Mouse (Mus musculus) C2C12 (cell line): ENCODE results near the gene Shoc2.

ENCODE experiments used
- CEBPB ChIP-seq: IDR thresholded peaks from one replicate; pipeline ENCODE4 v1.6.1; 2011; ENCODE audit warnings: low read depth, mild to moderate bottlenecking, control low read depth, moderate library complexity
- CTCF ChIP-seq: IDR thresholded peaks from one replicate; pipeline ENCODE4 v1.5.1; 2011; ENCODE audit not compliant: control insufficient read depth, insufficient read depth, insufficient read length
- FOSL1 ChIP-seq: IDR thresholded peaks from one replicate; pipeline ENCODE4 v1.8.0; 2011; ENCODE audit warnings: mild to moderate bottlenecking, low read length; ENCODE audit not compliant: poor library complexity, insufficient read depth, severe bottlenecking
- MAX ChIP-seq: IDR thresholded peaks from one replicate; pipeline ENCODE4 v1.6.1; 2011; ENCODE audit warnings: mild to moderate bottlenecking, control low read depth
- MYOD1 ChIP-seq: IDR thresholded peaks from one replicate; pipeline ENCODE4 v1.6.1; 2011; ENCODE audit warnings: low read depth; ENCODE audit not compliant: control insufficient read depth, insufficient read length
- MYOG ChIP-seq: IDR thresholded peaks from one replicate; pipeline ENCODE4 v1.6.1; 2011; ENCODE audit not compliant: control insufficient read depth, insufficient read length; ENCODE audit errors: extremely low read depth
- USF1 ChIP-seq: IDR thresholded peaks from one replicate; pipeline ENCODE4 v1.6.1; 2011; ENCODE audit warnings: low read depth, mild to moderate bottlenecking, control low read depth, moderate library complexity

DNA sequence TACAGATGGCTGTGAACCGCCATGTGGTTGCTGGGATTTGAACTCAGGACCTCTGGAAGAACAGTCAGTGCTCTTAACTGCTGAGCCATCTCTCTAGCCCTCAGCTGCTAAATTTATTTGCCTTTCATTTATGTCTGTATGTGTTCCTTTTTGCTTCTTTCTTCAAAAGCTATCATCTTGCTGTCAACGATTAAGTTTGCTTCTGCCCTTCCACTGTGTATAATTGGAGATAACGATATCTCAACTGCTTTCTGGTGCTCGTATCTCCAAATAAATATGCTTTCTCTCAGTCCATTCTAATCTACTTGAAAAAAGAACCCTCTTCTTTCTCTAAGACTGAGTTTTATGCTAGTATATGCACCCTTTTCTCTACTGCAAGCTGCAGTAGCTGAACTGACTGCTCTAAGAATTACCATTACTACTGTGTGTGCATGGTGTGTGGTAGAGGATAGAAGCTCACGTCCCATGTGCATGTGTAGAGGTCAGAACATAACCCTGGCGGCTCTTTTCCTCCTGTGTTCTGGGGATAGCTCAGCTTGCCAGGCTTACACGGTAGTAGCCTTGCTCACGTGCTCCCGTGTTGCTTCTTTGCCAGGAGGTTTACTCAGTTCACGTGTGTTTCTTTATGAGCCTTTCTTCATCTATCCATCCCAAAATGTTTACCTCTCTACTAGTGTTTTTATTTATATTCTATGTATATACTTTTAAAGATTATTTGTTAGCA is 21.0 kb downstream of the Shoc2 start:
- TF ChIP-seq CTCF (no peak), MAX (no peak), USF1 (no peak), MYOD1 (no peak), MYOG (no peak), CEBPB (no peak), FOSL1 (no peak)
